16 mouse cellular contexts compared by ENCODE assay signal in genomic region chr6:53754366-53754765, GRCm38 (mm10).
"Had no signal": no experiment of that assay in that cellular context is flagged by ENCODE, and none has a peak within 500 bp of the region (broad histone marks: within the 10 kb centered on the region; RNA-seq: fewer than 3 reads in every experiment).

No protein-coding gene starts in this region.

- H3K36me3 ChIP-seq: kidney, embryonic 15.5 days; limb, embryonic 12.5 days; liver, embryonic 12.5 days; liver, embryonic 15.5 days had no signal

- DNase-seq: kidney, adult 8-10 months; kidney, postnatal 10 days; kidney, postnatal 36 days; layer of hippocampus, postnatal 36 days; liver; lung, adult 2 months; midbrain, embryonic 14.5 days; thymus, adult 18-20 months; thymus, postnatal 36 days had no signal

- H3K27ac ChIP-seq: kidney, embryonic 15.5 days; left cerebral cortex, adult 2 months; limb, embryonic 12.5 days; liver, embryonic 12.5 days; liver, embryonic 15.5 days; macrophage had no signal

- H3K9ac ChIP-seq: kidney, embryonic 15.5 days; limb, embryonic 12.5 days; liver, embryonic 12.5 days; liver, embryonic 15.5 days had no signal

- H3K4me3 ChIP-seq: kidney, embryonic 15.5 days; left cerebral cortex, adult 2 months; limb, embryonic 12.5 days; liver, embryonic 12.5 days; liver, embryonic 15.5 days had no signal

- ATAC-seq: liver, embryonic 12.5 days; lung, postnatal 0 days had no signal

- H3K4me1 ChIP-seq: kidney, embryonic 15.5 days; limb, embryonic 12.5 days; liver, embryonic 12.5 days; liver, embryonic 15.5 days had no signal

- H3K9me3 ChIP-seq: kidney, embryonic 15.5 days; limb, embryonic 12.5 days; liver, embryonic 15.5 days had no signal

- H3K27me3 ChIP-seq: kidney, embryonic 15.5 days; limb, embryonic 12.5 days; liver, embryonic 12.5 days; liver, embryonic 15.5 days had no signal

- H3K4me2 ChIP-seq: kidney, embryonic 15.5 days; limb, embryonic 12.5 days; liver, embryonic 12.5 days; liver, embryonic 15.5 days had no signal
